ENCODE assay signal across 13 mouse cellular contexts in the genomic region with DNA sequence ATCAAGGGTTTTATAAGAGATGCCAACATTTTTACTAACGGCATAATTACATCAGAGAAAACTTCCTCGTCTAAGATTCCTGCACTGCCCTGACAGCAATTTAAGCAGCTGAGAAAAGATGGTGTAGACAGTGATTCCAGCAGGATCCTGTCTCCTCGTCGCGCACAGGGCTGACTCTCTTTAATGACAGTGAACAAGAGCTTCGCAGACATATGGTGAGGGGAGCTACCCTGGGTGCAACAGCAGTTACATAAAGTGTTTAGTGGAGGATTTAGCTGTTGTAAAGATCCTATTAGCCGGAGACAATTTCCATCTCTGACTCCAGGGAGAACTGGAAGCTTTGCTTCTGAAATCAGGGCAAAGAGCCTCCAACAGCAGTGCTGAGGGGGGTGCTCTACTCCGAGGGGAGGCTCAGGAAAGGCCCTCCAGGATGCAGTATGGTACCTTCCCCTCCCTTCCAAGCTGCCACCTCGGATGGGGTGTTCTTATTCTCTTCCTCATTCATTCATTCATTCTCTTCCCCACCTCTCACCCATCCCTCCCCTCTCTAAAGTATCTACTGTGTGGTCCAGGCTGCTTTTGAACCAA.
DNase-seq lines count a peak whose midpoint lies in the region; ATAC-seq and TF ChIP-seq lines count a peak whose summit lies in the region.
"Had no signal": no experiment of that assay in that cellular context is flagged by ENCODE, and none has a peak within 500 bp of the region (broad histone marks: within the 10 kb centered on the region; RNA-seq: fewer than 3 reads in every experiment).

No protein-coding gene starts in this region.

- intact Hi-C loops in heart, postnatal 25 days (cut with DNase I), result no loop called here

- H3K4me2 ChIP-seq in heart, embryonic 15.5 days, result no peak overlapping the region
- H3K4me2 ChIP-seq in midbrain, embryonic 15.5 days, result no peak overlapping the region
- no peak overlapping the region for H3K4me2 ChIP-seq in midbrain, embryonic 14.5 days (ENCODE audit: low read length)
- H3K4me2 ChIP-seq: lung, embryonic 14.5 days had no signal

- H3K27me3 ChIP-seq in cerebellum, adult 2 months (ENCODE audit: control insufficient read depth, insufficient read depth, low read length), result no peaks in the 10 kb centered on the region
- H3K27me3 ChIP-seq in heart, embryonic 15.5 days, result no peaks in the 10 kb centered on the region
- H3K27me3 ChIP-seq in midbrain, embryonic 15.5 days (replicated peaks), result no peaks in the 10 kb centered on the region
- H3K27me3 ChIP-seq in midbrain, embryonic 14.5 days (ENCODE audit: control insufficient read depth, insufficient read depth, low read length), result no peaks in the 10 kb centered on the region
- H3K27me3 ChIP-seq: megakaryocyte, embryonic 14.5 days had no signal

- H3K4me1 ChIP-seq in cerebellum, adult 2 months (ENCODE audit: control insufficient read depth, insufficient read depth, low read length), result peaks cover 28% of the 10 kb centered on the region
- H3K4me1 ChIP-seq in heart, embryonic 15.5 days (replicated peaks), result peaks cover 52% of the 10 kb centered on the region
- peaks cover 17% of the 10 kb centered on the region for H3K4me1 ChIP-seq in midbrain, embryonic 15.5 days
- peaks cover 11% of the 10 kb centered on the region; the same call in 1 of the 2 replicates for H3K4me1 ChIP-seq in midbrain, embryonic 14.5 days (ENCODE audit: control insufficient read depth, insufficient read depth, low read length)

- no peak overlapping the region for H3K4me3 ChIP-seq in cerebellum, adult 2 months (replicated peaks; ENCODE audit: insufficient read depth, low read depth, low read length)
- H3K4me3 ChIP-seq in heart, embryonic 15.5 days, result no peak overlapping the region
- no peak overlapping the region for H3K4me3 ChIP-seq in midbrain, embryonic 15.5 days
- no peak overlapping the region for H3K4me3 ChIP-seq in midbrain, embryonic 14.5 days (replicated peaks; ENCODE audit: low read depth, low read length)
- H3K4me3 ChIP-seq: left cerebral cortex, adult 2 months; megakaryocyte, embryonic 14.5 days had no signal

- TF ChIP-seq POLR2A in cerebellum, adult 2 months (IDR thresholded peaks at IDR 0.05; ENCODE audit: borderline replicate concordance, insufficient read depth, low read length), result no peak

- DNase-seq in cerebellum, adult 2 months, result peak in 1 of 2 experiments; percentile 47
- no peak for DNase-seq in cerebellum, adult 11 months
- no peak for DNase-seq in heart, postnatal 25 days (ENCODE audit: low spot score)
- DNase-seq in midbrain, embryonic 14.5 days, result no peak
- peak; percentile 27 for DNase-seq in telencephalon, adult 2 months (ENCODE audit: low read depth, low spot score)
- no peak for DNase-seq in urinary bladder, adult 18-20 months (ENCODE audit: low spot score in 2 of 2)
- DNase-seq: cerebellum, adult 11-12 months; kidney, adult 9 months; lung, embryonic 14.5 days had no signal

- H3K9ac ChIP-seq in heart, embryonic 15.5 days, result no peak overlapping the region
- peak overlapping the region; percentile 9; the same call in 1 of the 2 replicates for H3K9ac ChIP-seq in midbrain, embryonic 15.5 days
- H3K9ac ChIP-seq in midbrain, embryonic 14.5 days (replicated peaks; ENCODE audit: low read length), result no peak overlapping the region
- H3K9ac ChIP-seq: lung, embryonic 14.5 days had no signal

- H3K36me3 ChIP-seq in heart, embryonic 15.5 days, result peaks cover 6% of the 10 kb centered on the region; the same call in 1 of the 2 replicates
- H3K36me3 ChIP-seq in midbrain, embryonic 15.5 days (replicated peaks), result no peaks in the 10 kb centered on the region
- no peaks in the 10 kb centered on the region; the same call in 1 of the 2 replicates for H3K36me3 ChIP-seq in midbrain, embryonic 14.5 days (ENCODE audit: control insufficient read depth, insufficient read depth, low read length)

- peak overlapping the region; percentile 17; the same call in 1 of the 2 replicates for H3K27ac ChIP-seq in cerebellum, adult 2 months (ENCODE audit: insufficient read depth, low read length)
- H3K27ac ChIP-seq in heart, embryonic 15.5 days, result peak overlapping the region; percentile 89
- H3K27ac ChIP-seq in midbrain, embryonic 15.5 days, result peak overlapping the region; percentile 17; the same call in 1 of the 2 replicates
- H3K27ac ChIP-seq in midbrain, embryonic 14.5 days (replicated peaks; ENCODE audit: low read depth, low read length), result no peak overlapping the region; the same call in 1 of the 2 replicates
- H3K27ac ChIP-seq: left cerebral cortex, adult 2 months had no signal

- WGBS in cerebellum, adult 2 months, result 21% methylated on average over 9 of the region's 9 CpGs
- 53% methylated on average over 9 of the region's 9 CpGs for WGBS in heart, embryonic 15.5 days
- WGBS in midbrain, embryonic 15.5 days, result 51% methylated on average over 9 of the region's 9 CpGs
- 60% methylated on average over 9 of the region's 9 CpGs for WGBS in midbrain, embryonic 14.5 days

- no peak for ATAC-seq in heart, embryonic 15.5 days (replicated peaks; ENCODE audit: insufficient number of reproducible peaks, insufficient read depth, low FRiP score, low read depth)
- no peak for ATAC-seq in midbrain, embryonic 15.5 days (replicated peaks)
- no peak for ATAC-seq in midbrain, embryonic 14.5 days (ENCODE audit: low FRiP score, low TSS enrichment)

- H3K9me3 ChIP-seq in heart, embryonic 15.5 days (replicated peaks), result no peaks in the 10 kb centered on the region
- H3K9me3 ChIP-seq in midbrain, embryonic 15.5 days, result no peaks in the 10 kb centered on the region
- no peaks in the 10 kb centered on the region for H3K9me3 ChIP-seq in midbrain, embryonic 14.5 days (ENCODE audit: control insufficient read depth, low read length)
- H3K9me3 ChIP-seq: megakaryocyte, embryonic 14.5 days had no signal

- no peak for TF ChIP-seq CTCF in cerebellum, adult 2 months (IDR thresholded peaks at IDR 0.05; ENCODE audit: borderline replicate concordance, insufficient read depth, low read depth, low read length)
